Mouse (Mus musculus): ENCODE results near the gene C1d.
"Not testable (repeated sequence)": the region's sequence is repeated elsewhere in the genome, so short reads cannot be mapped to it uniquely, and the experiment has no call there.

Gene C1d

DNA sequence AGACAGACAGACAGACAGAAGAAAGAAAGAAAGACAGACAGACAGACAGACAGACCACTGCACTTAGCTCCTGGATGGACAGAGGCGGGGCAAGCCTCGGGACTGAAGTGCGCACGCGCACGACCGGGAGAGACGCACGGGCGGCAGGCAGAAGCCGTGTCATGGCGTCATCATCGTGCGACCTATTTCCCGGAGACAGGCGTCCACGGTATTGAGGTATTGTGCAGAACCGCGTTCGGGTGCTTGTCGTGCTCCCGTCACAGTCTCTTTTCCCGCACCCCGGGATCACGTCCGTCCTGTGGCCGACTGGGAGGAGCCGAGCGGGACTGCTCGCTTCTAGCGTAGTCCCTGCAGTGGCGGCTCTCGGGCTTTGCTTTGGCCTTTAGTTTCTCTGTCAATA, at the start of gene C1d:
C1d (plus strand) TSS at position 137 of the 400 bp plus-strand sequence.
- DNase-seq (ENCODE audit: extremely low read depth, insufficient read length, low spot score) = peak; percentile 86

- peak; percentile 88 for DNase-seq (ENCODE audit: extremely low read depth, insufficient read length, low spot score)
Measured at GRCm38 (mm10) chr11:17211258-17212140, 45.9 kb upstream of the C1d start, which contains the start of gene Pno1. Gene Pno1 (minus strand): TSS chr11:17211568.

DNA sequence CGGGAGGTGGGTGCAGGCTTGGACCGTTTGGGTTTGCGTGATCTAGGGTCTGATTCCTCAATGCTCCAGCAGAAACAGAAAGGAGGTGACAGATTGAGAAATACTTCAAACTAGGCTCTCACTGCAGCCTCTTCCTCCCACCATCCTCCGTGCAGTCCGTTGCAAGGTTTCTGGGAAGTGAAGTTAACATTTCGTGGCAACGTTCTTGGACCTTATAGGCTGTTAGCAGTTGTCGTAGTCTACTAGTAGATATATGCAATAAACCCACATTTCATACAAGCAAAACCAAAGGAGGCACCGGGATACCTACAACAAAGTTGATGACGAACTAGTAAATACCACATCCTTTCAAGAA, 45.3 kb upstream of the C1d start:
- no peak for DNase-seq (ENCODE audit: extremely low read depth, insufficient read length, low spot score)

DNA sequence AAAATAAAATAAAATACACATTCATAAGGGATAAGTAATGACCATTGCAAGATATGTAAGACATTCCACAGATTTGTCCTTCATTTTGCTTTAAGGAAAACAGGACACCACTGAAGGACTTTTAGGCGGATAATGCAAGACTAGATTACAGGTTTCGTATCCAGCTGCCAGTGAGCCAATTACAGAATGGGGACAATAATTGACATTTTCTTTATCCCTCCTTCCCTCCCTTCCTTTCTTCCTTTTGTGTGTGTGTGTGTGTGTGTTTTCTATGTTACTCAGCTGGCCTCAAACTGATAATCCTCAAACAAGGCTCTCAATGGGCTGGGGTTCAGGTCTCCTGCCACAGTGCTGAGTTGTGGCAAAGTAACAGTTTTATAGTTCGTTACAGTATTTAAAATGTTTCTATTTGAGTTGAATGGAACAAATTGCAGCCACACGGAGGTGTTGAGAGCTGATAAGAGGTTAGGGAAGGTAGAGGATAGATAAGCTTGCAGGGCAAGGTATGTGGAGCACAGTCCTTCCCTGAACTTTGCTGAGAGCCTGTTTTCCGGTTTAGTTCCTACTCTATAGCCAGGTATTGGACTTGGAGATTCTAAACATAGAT, 44.4 kb upstream of the C1d start:
- DNase-seq (ENCODE audit: extremely low read depth, insufficient read length, low spot score) = no peak

DNA sequence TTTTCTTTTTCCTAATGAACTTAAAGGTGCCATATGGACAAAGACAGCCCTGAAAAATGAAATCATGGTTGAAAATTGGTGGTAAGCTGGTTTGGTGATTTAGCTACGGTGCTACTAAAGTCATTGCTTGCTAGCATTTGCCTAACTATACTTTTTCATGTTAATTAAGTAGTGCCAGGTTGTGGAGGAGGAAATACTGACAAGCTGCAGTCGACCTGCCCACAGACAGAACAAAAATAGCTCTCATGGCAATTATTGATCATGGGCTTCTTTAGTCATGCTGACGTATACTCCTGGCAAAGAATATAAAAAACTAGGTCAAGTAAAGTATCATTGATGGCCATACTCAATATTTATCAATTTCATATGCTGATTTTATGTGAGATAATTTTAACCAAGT, 41.9 kb upstream of the C1d start:
- no peak for DNase-seq (ENCODE audit: extremely low read depth, insufficient read length, low spot score)

DNA sequence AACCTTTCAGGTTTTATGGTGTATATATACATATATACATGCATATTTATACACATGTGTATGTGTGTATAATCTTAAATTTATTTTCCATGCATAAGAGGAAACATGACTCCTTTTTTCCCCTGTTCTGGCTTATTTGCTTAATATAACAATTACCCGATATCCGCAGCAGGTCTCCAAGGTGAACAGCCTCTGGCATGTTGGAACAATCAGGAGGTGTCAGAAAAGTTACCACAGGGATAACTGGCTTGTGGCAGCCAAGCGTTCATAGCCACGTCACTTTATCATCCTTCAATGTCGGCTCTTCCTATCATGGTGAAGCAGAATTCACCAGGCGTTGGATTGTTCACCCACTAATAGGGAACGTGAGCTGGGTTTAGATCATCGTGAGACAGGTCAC, 36.3 kb upstream of the C1d start:
- DNase-seq (ENCODE audit: extremely low read depth, insufficient read length, low spot score) = no peak

DNA sequence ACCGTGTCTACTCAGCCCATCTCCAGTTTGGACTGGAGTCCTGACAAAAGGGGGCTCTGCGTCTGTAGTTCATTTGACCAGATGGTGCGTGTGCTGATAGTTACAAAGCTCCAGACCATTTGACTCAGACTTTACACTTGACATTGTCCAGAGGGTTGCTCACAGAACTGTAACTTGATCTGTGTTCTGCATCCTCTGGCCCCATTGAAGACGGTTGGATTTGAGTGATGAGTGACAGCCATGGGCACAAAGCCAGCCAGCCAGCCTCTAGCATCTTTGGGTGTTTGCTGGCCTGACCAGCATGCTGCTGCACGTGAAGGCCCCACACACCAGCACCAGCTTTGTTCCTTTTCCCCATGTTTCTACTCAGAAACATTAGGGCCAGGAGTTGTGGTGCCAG, 24.6 kb upstream of the C1d start:
- DNase-seq (ENCODE audit: extremely low read depth, insufficient read length, low spot score) = no peak

DNA sequence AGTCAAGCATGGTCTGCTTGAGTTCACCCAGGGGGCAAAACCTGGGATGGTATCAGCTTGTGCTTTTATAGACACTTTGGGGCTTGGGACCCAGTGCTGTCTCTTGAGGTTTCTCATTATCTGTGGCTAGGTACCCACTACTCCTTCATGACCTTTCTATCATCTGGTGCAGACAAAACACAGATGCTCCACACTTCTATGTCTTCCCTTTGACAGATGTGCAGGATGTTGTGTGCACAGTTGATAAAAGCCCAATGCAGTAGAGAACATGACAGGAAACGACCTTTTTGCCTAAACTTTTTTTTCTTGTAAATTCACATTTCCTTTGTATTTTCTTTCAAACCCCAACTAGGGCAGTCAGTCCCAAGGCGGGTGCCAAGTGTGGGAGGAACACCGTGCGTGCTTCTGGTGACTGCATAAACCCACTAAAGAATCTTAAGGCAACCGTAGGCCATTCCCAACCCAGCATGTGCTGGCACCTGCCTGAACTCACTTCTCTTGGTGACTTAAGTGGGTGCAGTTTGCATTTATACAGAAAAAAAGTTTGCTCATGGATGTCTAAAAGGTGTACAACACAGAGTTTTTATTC, 20.8 kb upstream of the C1d start:
- DNase-seq (ENCODE audit: extremely low read depth, insufficient read length, low spot score) = no peak

DNA sequence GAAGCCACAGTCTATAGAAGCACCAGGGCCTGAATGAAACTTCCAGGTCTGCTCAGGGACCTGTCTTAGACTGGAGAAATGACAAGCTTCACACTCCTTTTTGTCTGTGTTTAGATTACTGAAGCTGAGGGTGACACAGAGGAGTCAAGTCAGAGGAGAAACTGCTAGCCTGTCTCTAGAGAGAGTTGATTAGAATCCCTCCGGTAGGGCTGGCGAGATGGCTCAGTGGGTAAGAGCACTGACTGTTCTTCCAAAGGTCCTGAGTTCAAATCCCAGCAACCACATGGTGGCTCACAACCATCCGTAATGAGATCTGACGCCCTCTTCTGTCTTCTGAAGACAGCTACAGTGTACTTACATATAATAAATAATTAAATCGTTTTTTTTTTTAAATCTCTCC, 18.8 kb upstream of the C1d start:
- DNase-seq (ENCODE audit: extremely low read depth, insufficient read length, low spot score) = not testable (repeated sequence)

DNA sequence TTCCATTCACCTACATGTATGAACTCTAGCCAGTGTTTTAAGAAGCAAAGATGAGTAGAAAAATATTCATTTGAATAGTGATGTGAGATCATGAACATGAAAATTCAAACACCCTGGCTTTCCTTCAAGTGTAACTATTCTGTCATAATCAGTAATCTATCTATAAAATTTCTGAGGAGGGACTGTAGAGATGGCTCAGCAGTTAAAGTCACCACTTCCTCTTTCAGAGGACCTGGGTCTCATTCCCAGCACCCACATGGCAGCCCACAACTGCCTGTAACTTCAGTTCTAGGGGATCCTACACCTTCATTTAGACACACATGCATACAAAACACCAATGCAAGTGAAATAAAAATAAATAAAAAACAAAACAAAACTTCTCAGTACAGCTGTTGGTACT, 8.7 kb upstream of the C1d start:
- no peak for DNase-seq (ENCODE audit: extremely low read depth, insufficient read length, low spot score)

- DNase-seq (ENCODE audit: extremely low read depth, insufficient read length, low spot score) = peak; percentile 10
Measured at GRCm38 (mm10) chr11:17256813-17257365, 490 bp upstream of the C1d start.

GRCm38 (mm10) chr11:17257861-17258260, 482 bp downstream of the C1d start:
- DNase-seq (ENCODE audit: extremely low read depth, insufficient read length, low spot score) = no peak

DNA sequence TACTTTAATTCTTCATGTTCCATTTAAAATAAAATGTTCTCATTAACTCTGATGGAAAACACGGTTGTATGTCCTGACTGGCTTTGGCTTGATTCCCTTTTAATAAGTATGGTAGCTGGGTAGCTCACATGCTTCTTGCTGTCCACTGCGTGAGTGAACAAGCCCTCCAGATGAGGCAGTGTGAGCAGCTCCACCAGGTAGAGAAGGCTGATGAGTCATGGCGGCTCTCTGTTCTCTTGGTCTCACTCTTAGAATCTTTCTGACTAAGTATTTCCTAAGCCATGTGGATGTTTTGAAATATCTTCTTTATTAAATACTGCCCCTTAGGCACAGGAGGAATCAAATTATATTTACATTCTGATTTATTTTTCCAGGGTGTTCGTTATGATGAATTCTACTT, 9.8 kb downstream of the C1d start:
- no peak for DNase-seq (ENCODE audit: extremely low read depth, insufficient read length, low spot score)

DNA sequence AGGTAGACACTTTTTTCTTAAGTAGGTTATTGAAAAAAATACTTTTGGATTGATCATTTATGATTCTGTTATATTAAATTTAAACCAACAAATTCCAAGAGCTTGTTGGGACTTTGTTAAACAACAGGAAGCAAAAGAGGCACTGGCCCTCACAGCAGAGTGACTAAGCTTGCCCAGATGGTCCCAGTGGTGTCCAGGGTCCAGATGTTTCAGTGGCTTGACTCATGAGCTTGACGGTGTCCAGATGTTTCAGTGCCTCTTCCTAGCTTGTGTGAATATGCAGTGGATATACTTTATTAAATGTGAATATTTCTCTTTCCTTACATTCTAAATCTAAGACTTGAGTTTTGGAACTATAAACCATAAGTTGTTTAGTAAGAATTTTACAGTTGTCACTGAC, 11.4 kb downstream of the C1d start:
- DNase-seq (ENCODE audit: extremely low read depth, insufficient read length, low spot score) = no peak

DNA sequence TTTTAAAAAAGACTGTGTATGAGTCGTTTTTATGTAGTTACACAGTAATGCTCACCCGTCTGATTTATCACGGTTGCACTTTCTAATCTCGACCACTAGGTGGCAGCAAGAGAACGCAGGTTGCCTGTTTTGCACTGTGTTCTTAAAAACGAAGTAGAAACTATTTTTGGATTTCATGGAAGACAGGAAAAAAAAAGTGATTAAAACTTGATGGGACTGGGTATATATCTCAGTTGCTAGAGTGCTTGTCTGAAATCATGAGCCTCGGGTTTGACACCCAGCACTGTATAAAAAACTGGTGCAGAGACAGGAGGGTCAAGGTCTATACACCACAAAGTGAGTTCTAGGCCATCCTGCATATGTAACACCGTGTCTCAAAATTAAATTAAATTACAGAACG, 22.6 kb downstream of the C1d start:
- peak; percentile 13 for DNase-seq (ENCODE audit: extremely low read depth, insufficient read length, low spot score)

- DNase-seq (ENCODE audit: extremely low read depth, insufficient read length, low spot score) = no peak
Measured at GRCm38 (mm10) chr11:17284055-17284454, 26.7 kb downstream of the C1d start.

DNA sequence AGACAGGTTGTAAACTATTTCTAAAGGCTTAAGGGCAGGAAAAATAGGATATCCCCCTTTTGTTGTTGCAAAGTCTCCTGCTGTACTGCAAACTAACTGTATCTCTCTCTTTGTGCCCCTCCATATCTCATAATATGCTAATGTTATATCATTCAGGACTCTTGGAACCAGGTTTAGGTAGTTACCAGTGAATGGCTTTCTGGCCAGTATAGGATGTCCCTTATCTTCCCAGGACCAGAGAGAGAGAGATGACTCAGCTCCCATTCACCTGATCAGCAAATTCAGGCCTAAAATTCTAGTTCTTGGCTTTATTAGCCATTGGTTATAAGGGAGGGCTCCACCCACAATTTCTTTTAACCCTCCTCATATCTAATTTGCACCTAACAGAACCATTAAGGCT, 31.5 kb downstream of the C1d start:
- DNase-seq (ENCODE audit: extremely low read depth, insufficient read length, low spot score) = no peak

- no peak for DNase-seq (ENCODE audit: extremely low read depth, insufficient read length, low spot score)
Measured at GRCm38 (mm10) chr11:17306007-17306891, 48.9 kb downstream of the C1d start.

GRCm38 (mm10) chr11:17307457-17307856, 50.1 kb downstream of the C1d start:
- DNase-seq (ENCODE audit: extremely low read depth, insufficient read length, low spot score) = no peak

Data from 3134 (cell line).